Mouse (Mus musculus) ovary, postnatal 36 days (tissue): ENCODE measurements around the gene Adamts4.

Source experiments
- DNase-seq: peaks from one replicate; pipeline ENCODE4 v3.0.0; 2022; ENCODE audit warnings: low spot score, mixed read lengths

Adamts4 gene

DNA sequence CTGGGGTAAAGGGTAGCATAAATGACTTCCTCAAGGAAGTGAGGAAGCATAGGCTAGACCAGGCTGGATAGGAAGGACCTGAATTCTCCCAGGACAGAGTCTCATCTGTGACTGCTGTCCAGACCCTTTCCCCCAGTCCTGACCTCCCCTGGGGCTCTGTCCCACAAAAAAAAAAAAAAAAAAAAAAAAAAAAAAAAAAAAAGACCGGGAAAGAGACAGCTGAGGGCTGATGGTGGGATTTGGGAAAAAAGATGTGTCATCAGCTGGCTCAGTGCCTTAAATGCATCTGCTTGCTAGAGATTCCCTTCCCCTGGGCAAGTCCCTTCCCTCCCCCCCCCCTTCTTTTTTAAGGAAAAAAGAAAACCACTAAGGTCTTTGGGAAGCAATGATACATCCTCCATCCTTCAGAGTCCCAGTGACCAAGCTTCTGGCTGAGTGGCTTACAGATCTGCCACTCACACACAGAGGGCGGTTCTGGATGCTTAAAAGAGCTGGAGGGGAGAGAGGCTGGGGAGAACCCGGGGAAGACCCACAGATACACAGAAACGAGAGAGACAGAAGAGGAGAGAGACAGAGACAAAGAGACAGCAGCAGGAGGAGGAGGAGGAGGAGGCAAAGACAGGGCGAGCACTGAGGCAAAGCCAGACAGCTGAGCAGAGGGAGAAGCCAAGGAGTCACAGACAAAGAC, at the start of gene Adamts4:
Gene Adamts4, plus strand, starts transcription at position 509 of the 688 bp plus-strand sequence.
- no peak for DNase-seq

DNA sequence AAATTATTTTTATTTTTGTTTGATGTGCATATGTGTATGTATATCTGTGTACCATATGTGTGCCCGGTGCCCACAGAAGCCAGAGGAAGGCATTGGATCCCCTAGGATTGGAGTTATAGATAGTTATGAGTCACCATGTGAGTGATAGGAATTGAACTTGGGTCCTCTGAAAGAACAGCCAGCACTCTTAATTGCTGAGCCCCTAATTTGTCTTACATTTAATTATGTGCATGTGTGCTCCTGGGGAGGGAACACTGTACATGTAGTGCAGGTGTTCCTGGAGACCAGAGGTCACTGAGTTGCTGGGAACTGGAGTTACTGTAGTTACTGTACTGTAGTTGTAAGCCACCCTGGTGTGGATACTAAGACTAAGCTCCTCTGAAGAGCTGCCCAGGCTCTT, 49.5 kb upstream of the Adamts4 start:
- no peak for DNase-seq

DNA sequence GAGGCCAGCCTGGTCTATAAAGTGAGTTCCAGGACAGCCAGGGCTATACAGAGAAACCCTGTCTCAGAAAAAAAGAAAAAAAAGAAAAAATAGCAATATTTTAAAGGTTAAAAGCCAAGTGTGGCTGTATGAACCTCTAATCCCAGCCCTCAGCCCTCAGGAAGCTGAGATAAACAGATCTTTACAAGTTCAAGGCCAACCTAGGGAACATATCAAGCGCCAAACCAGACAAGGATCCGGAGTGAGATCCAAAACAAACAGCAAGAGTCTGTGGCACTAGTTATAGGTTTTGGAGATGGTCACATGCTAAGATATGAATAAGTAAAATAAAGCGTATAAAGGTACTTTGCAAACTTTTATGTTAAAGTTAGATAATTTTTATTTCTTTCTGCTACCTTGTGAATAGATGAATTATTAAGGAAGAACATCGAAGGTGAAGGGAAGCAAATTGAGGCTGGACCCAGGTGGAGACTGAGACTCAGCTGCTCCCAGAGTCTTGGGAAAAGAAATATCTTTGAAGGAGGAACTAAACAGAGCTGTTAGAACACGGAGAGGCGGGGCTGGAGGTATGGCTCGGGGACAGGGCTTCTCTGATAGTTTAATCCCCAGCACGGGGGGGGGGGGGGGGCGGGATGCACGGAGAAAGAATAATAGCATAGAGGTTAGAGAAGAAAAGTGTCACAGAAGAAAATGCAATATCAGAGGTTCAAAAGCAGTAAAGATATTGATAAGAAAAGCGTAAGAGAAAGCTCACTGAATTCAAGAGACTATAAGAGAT, 46.6 kb upstream of the Adamts4 start:
- DNase-seq, result no peak

DNA sequence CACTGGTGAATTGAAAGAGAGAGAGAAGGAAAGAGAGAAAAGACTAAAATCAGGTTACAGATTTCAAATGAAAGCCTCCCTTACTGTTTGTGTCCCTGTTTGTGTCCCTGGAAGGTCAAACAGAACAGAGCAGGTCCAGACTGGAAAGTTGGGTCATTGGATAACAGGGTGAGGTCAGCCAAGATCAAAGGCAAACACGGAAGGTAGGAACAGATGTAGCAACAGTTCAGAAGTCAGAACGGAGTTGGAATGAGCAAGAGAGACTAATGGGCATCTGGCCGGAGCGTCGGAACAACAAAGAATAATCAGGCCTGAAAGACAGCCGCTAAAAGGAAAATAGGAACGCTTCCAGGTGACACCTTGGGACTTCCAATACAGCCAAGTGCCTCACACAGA, 46.0 kb upstream of the Adamts4 start:
- no peak for DNase-seq

DNA sequence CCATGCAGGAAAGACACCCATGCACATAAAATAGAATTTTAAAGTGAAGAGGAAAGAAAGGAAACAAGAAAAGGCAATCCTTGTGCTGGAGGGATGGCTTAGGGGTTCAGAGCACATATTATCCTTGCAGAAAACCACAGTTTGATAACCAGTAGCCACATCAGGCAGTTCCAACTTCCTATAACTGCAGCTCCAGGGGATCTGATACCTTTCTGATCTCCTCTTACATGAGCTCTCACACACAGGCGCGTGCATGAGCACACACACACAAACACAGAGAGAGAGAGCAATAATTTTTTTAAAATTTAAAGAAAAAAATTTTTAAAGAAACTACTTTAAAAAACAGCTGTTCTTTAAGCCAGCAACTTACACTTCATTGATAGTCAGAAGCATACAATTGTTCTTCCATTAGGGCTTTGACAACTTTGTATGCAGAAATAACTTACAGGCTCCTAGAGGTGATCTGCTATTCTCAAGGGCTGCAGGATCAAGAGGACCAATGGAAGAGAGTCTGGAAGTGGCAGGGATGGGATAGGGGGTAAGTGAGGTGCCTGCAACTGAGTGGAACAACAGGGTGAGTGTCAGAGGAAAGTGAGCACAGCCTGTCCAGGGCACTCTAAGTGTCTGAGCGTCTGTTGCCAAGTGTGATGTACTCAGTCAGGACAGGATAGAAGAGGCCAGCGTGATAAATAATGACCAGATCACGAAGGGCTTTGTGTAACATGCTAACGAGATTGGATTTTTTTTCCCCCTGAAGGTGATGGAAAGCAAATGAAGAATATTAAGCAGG, 44.3 kb upstream of the Adamts4 start:
- DNase-seq, result no peak

DNA sequence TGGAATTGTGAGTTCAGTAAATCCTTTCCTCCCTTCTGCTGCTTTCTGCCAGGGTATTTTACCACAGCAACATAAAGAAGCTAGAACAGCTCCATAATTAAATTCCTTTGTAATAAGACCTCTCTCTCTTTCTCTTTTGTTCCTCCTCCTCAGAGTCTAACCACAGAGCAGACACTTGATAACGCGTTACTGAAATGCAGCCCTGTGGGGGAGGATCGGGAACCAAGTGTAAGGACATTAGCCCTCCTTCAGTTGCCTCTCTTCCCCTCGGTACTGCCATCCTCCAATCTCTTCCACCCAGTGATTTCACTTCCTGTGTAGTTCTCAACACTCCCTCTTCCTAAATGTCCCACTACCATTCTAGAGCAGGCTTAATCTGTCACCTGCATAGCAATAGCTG, 40.8 kb upstream of the Adamts4 start:
- DNase-seq, result no peak

DNA sequence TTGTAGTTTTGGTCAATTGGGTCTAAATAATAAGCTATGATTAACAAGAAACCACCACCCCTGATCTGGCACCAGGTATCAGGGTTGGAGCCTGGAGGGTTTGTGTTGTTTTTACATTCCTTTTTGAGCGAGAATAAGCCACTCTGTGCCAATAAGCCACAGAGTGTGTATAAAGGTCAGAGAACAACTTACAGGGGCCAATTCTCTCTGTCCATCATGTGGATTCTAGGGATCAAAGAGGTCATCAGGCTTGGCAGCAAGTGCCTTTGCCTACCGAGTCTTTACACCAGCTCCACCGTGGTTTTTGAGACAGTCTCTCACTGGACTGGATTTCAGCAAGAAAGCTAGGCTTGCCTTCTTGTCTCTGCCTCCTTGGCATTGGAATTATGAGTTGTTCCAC, 37.4 kb upstream of the Adamts4 start:
- DNase-seq, result no peak

DNA sequence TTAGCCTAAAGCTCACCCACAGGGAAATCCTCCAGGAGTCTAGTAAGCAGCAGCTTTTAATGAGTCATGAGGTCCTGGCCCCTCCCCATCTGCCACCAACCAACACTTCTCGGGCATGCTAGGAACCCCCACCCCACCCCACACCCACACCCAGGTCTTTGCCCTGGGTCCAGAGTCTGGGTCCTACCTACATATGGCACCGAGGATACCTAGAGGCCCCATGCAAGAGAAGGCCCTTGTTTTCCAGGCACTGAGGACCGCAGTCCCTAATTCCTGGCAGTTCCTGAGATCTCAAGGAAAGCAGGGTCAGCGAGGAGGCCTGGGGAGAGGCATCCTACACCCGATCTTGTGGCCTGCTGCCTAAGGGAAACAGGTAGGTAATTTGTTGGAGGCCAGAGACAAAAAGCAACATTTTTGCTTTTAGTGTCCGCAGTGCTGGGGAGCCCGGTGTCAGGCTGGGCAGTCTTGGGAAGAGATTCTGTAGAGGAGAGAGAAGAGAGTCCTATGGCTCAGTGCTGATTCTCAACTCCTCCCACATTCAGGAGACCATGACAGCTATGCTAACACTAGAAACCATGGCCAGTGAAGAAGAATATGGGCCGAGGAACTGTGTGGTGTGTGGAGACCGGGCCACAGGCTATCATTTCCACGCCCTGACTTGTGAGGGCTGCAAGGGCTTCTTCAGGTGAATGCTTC, 36.3 kb upstream of the Adamts4 start, which contains the start of gene Nr1i3:
Gene Nr1i3, plus strand, starts transcription at position 170 of the 696 bp plus-strand sequence.
- DNase-seq, result no peak

DNA sequence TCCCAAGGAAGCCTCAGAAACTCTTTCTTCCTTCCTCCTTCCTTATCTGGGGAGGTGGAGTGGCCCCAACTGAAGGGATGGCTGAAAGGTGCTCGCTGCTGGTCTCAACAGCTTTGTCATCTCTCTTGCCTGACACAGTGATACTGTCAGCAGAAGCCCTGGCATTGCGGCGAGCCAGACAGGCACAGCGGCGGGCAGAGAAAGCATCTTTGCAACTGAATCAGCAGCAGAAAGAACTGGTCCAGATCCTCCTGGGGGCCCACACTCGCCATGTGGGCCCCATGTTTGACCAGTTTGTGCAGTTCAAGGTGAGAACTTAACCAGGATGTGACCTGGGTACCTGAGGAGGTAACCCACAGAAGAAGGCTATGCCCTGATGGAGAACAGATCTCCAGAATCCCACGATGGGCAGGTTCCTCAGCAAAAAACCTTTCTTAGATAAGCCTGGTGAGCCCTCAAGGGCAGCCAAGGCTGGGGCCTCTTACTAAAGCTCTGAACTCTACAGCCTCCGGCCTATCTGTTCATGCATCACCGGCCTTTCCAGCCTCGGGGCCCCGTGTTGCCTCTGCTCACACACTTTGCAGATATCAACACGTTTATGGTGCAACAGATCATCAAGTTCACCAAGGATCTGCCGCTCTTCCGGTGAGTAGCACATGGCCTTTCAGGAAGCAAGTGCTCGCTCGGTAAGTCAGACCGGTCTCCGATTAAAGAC, 33.8 kb upstream of the Adamts4 start:
- no peak for DNase-seq

DNA sequence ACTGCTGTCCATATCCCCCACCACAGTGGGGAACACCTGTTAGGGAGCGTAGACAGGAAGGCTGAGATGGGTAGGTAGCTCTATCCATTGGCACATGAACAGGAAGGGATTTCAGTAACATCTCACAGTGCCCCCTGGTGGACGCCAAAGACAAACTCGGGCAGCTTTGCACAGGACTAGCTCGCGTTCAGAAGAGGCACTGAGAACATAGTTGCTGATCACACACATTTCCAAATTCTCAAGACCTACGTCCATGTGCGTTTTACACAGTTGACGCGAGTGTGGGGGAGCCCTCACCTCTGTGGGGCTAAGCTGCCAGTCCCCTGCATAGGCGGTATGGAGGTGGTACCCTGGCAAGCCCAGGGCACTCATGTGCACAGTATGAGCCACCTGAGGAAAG, 29.4 kb upstream of the Adamts4 start:
- DNase-seq, result peak; percentile 82

DNA sequence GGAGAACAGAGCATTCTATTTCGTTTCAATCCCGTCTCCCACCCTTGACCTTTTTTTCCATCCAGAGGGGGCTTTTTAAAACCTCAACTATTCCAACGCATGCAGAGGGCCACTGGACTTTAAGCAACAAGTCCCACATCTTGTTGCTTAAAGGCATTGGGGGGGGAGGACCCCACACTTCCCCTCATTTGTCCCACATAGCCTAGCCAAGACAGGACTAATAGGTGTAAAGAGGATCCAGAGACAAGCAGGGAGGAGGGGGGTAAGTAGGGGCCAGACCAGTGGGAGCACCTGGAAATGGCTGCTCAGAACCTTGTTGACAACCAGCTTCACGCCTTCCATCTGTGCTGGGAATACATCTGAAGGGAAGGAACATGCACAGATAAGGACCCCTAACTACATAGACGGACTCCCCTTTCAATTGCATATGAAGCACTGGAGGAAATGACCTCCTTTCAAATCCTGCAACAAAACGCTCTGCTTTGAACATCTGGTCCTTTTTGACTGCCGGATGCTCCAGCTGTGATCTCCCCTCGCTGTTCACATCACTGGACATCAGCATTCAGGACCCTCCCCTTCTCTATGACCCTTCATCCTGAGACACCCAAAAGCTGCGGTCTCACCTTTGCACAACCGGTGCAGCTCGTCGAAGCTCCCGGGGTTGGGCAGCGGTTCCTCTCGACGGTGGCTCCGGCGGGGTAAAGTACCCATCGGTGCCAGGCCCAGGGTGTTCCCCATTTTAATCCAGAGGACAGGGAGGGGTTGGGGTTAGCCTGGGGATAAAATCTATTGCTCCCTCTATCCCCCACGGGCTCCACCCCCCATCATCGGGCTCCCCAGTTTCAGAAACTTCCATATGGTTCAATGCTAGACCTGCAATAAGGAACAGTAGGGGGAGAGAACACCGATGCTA, 28.7 kb upstream of the Adamts4 start:
- peak; percentile 28 for DNase-seq

DNA sequence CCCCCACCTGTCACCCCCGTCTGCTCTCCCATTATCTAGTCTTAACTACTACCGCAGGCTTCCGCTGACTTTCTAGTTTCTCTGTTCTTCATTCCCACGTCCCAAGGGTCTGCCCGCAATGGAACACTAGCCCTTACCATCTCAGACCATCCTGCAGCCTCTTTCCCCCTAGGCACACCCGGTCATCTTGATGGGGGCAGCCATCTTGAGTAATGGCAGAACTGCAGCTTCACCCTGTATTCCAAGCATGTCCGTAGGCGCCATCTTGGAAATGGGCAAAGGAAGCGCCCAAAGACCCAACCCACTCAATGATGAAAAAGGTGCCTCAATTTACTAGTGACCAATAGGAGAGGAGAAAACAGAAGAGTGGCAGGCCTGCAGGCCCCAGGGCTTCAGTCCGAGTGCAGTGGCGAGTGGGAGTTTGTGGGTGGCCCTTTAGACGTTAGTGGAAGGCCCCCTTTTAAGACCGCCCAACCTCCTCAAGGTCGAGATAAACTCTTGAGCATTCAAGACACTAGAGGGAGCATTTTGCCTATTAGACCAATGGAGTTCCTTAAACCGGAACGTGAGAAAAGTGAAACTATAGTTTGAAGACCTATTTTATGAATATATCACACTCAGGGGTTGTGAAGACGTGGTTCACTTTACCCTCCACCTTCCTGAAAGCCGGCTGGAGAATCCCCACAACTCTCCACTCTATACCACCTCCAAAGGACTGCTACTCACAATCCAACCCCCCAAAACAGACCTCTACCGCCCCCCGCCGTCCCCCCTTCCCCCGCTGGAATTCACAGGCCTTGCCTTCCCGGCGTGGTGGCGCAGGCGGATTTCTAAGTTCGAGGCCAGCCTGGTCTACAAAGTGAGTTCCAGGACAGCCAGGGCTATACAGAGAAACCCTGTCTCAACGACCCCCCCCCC, 27.7 kb upstream of the Adamts4 start, which contains the start of gene Tomm40l:
Gene Tomm40l, minus strand, starts transcription at position 277 of the 918 bp plus-strand sequence.
- DNase-seq, result peak; percentile 83

DNA sequence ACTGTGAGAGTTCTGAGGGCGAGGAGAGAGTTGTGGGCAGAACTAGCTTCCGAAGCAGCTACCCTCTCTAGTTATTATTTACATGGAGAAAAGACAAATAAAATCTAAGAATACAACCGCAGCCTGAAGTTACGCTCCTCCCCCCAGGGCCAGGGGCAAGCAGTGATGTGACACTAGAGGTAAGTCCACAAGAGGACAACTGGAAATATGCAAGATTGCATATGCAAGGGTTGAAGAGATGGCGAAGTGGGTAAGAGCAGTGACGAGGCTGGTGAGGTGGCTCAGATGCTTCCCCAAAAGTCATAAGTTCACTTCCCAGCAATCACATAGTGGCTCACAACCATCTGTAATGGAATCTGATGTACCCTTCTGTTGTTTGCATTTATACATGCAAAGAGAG, 27.1 kb upstream of the Adamts4 start:
- no peak for DNase-seq

DNA sequence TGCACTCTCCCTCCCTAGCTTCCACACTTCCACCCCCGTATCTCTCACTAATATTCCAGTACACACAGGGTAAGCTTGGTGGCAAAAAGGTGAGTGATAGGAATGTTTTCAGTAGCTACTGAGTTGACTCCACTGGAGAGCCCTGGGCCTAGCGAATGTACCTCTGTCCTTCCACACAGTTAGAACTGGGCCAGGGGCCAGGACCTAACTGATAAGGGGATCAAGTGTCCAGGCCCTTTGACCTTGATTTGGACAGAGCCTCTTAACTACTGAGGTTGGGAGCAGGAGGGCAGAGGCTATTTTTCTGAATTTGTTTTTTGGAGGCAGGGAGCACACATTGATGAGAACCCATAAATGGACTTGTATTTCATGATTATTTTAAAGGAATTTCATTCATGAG, 26.4 kb upstream of the Adamts4 start:
- DNase-seq, result peak; percentile 38

DNA sequence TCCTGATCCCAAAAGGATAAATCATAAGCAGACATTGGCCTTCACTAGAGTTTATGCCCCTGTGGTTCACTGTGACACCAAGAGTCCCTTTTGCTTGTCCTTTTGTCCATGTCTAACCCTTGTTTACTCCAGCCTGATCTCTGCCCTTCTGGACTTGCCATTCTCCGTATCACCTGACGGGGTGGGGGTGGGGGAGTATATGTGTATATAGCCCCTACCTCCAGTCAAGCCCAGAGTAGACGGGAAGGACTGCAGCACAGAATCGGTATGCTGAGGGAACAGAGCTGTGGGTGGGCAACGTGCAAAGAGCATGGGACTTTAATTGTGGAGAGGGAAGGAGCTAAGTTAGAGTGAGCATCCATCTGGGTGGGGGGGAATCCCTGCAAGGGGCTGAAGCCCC, 25.4 kb upstream of the Adamts4 start, which contains the start of gene Apoa2:
Gene Apoa2, plus strand, starts transcription at position 198 of the 400 bp plus-strand sequence.
- DNase-seq, result no peak

DNA sequence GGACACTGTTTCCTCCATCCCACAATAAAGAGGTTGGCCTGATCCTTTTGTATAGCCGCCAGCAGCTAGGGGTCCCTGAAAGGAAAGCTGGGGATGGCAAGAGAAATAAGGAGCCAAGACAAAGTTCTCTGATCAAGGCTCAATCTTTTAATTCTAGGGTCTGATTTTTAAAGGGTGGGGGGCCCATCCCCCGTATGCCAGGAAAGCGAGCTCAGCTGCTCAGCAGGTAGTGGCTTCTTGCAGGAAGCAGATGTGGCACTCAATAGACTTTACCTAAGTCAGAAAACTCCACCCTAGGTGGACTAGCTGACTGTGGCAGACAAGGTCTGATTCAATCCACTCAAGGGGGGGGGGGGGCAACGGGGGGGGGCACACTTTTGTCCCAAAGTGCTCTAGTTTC, 23.4 kb upstream of the Adamts4 start:
- no peak for DNase-seq

DNA sequence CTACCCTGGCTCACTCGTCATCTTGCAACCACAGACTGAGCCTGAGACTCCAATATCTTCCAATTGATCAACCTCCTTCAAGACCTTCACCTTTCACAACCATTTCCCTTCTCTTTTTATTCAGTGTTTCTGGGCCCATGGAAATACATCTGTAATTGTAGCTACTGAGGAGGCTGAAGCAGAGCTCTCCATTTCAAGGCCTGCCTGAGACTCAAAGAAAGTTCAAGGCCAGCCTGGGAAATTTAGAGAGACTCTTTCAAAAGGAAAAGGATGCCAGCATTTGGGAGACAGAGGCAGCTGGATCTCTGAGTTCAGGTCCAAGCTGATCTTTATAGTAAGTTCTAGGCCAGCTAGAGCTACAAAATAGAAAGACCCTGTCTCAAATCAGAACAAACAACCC, 22.3 kb upstream of the Adamts4 start:
- no peak for DNase-seq

DNA sequence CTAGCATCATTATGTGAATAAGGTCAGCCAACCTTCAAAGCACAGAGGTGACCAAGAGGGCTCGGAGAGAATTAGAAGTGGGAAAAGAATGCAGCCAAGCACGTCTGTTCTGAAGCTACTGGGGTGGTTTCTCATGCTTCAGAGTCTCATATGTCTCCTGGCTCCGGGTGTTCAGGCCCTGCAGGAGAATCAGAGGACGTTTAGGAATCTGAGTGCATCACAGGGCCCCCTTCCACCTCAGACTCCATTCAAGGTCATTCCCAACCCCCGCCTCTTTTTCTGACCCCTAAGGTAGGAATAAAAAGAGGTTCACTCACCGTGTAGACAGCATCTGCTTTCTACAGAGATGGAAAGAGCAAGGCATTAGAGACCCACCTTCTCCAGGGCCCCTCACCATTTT, 20.5 kb upstream of the Adamts4 start:
- DNase-seq, result no peak

DNA sequence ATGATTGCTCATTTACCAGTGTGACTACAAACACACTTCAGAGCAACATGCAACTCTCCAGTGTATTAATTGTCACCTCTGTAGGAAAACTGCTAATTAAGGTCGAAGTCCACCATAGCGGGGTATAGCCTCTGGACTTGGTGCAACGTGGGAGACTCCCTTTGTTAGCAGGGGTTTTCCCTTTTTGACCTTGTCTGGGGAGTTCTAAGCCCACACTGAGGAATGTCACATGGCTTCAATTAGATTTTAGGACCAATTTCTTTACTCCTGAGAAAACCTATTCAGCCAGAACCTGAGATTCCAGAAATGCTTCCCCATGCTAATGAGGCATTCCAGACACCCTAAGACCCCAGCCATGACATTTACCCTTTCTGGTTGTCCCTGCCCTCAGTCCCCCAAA, 20.0 kb upstream of the Adamts4 start:
- no peak for DNase-seq
